Mouse (Mus musculus): ENCODE measurements around the gene Ap1g1.
A peak's percentile ranks its signal among the peaks of the same experiment; 100 is the strongest.

Ap1g1 gene

GRCm38 (mm10) chr8:109790938-109791337 is 12.6 kb downstream of the Ap1g1 start:
- DNase-seq = no peak

GRCm38 (mm10) chr8:109795166-109795565 is 16.8 kb downstream of the Ap1g1 start:
- DNase-seq = peak in 1 of 2 experiments; percentile 42

- no peak for DNase-seq
Observed at GRCm38 (mm10) chr8:109798721-109799120, 20.4 kb downstream of the Ap1g1 start.

- DNase-seq = no peak
Observed at GRCm38 (mm10) chr8:109799245-109799644, 20.9 kb downstream of the Ap1g1 start.

- no peak for DNase-seq
Observed at GRCm38 (mm10) chr8:109800325-109800724, 22.0 kb downstream of the Ap1g1 start.

- no peak for DNase-seq
Observed at GRCm38 (mm10) chr8:109803211-109803610, 24.9 kb downstream of the Ap1g1 start.

- DNase-seq = no peak
Observed at GRCm38 (mm10) chr8:109803801-109804200, 25.4 kb downstream of the Ap1g1 start.

GRCm38 (mm10) chr8:109806522-109806921 is 28.2 kb downstream of the Ap1g1 start:
- no peak for DNase-seq

- no peak for DNase-seq
Observed at GRCm38 (mm10) chr8:109807401-109808119, 29.2 kb downstream of the Ap1g1 start.

GRCm38 (mm10) chr8:109808120-109808447 is 29.7 kb downstream of the Ap1g1 start:
- no peak for DNase-seq

GRCm38 (mm10) chr8:109810434-109810833 is 32.1 kb downstream of the Ap1g1 start:
- peak; percentile 52 to 54 for DNase-seq

GRCm38 (mm10) chr8:109815268-109815667 is 36.9 kb downstream of the Ap1g1 start:
- no peak for DNase-seq

- DNase-seq = no peak
Observed at GRCm38 (mm10) chr8:109817933-109818332, 39.6 kb downstream of the Ap1g1 start.

GRCm38 (mm10) chr8:109823561-109823960 is 45.2 kb downstream of the Ap1g1 start:
- peak; percentile 59 to 78 for DNase-seq

- no peak for DNase-seq
Observed at GRCm38 (mm10) chr8:109839822-109840221, 61.5 kb downstream of the Ap1g1 start.

GRCm38 (mm10) chr8:109842468-109842867 is 64.1 kb downstream of the Ap1g1 start:
- no peak for DNase-seq

GRCm38 (mm10) chr8:109847866-109848265 is 69.5 kb downstream of the Ap1g1 start:
- DNase-seq = no peak

- no peak for DNase-seq
Observed at GRCm38 (mm10) chr8:109848981-109849380, 70.6 kb downstream of the Ap1g1 start.

GRCm38 (mm10) chr8:109853423-109853822 is 75.1 kb downstream of the Ap1g1 start:
- peak; percentile 70 to 85 for DNase-seq

- no peak for DNase-seq
Observed at GRCm38 (mm10) chr8:109854522-109854921, 76.2 kb downstream of the Ap1g1 start.

GRCm38 (mm10) chr8:109855451-109855850 is 77.1 kb downstream of the Ap1g1 start:
- DNase-seq = no peak

- DNase-seq = peak; percentile 69 to 71
Observed at GRCm38 (mm10) chr8:109863398-109863797, 85.0 kb downstream of the Ap1g1 start.

GRCm38 (mm10) chr8:109864798-109865197 is 86.4 kb downstream of the Ap1g1 start:
- DNase-seq = no peak

- no peak for DNase-seq
Observed at GRCm38 (mm10) chr8:109865536-109865935, 87.2 kb downstream of the Ap1g1 start.

- DNase-seq = no peak
Observed at GRCm38 (mm10) chr8:109866690-109867089, 88.3 kb downstream of the Ap1g1 start.
